Mouse (Mus musculus): ENCODE data around the gene Cxadr.

Cxadr gene

GRCm38 (mm10) chr16:78371491-78372046 lies 70.3 kb downstream of the Cxadr start:
- DNase-seq: no peak

GRCm38 (mm10) chr16:78372786-78373185 lies 71.5 kb downstream of the Cxadr start:
- no peak for DNase-seq

GRCm38 (mm10) chr16:78373743-78374142 lies 72.5 kb downstream of the Cxadr start:
- no peak for DNase-seq

GRCm38 (mm10) chr16:78375222-78375621 lies 73.9 kb downstream of the Cxadr start:
- no peak for DNase-seq

GRCm38 (mm10) chr16:78375821-78376691 lies 74.8 kb downstream of the Cxadr start:
- peak; percentile 21 to 27 for DNase-seq

GRCm38 (mm10) chr16:78376745-78377570 lies 75.7 kb downstream of the Cxadr start, which contains the start of gene Btg3:
TSS of gene Btg3 (minus strand) at chr16:78377192.
- DNase-seq: peak; percentile 61 to 82

- no peak for DNase-seq
These were observed 77.2 kb downstream of the Cxadr start for GRCm38 (mm10) chr16:78378493-78378892.

- DNase-seq: no peak
These were observed 87.8 kb downstream of the Cxadr start for GRCm38 (mm10) chr16:78389122-78389521.

- peak; percentile 34 to 43 for DNase-seq
These were observed 88.7 kb downstream of the Cxadr start for GRCm38 (mm10) chr16:78389986-78390385.

- no peak for DNase-seq
These were observed 90.1 kb downstream of the Cxadr start for GRCm38 (mm10) chr16:78391354-78391753.

GRCm38 (mm10) chr16:78398734-78399133 lies 97.4 kb downstream of the Cxadr start:
- no peak for DNase-seq

GRCm38 (mm10) chr16:78399423-78399822 lies 98.1 kb downstream of the Cxadr start:
- DNase-seq: no peak

- no peak for DNase-seq
These were observed 101.0 kb downstream of the Cxadr start for GRCm38 (mm10) chr16:78402316-78402715.

- DNase-seq: no peak
These were observed 105.4 kb downstream of the Cxadr start for GRCm38 (mm10) chr16:78406657-78407056.

GRCm38 (mm10) chr16:78407855-78408254 lies 106.6 kb downstream of the Cxadr start:
- DNase-seq: no peak
